Mouse (Mus musculus) erythroblast, embryonic 14.5 days (primary cell): Measurements from ENCODE around the gene Slc12a8.

Source experiments
- GATA1 ChIP-seq: IDR thresholded peaks from 2 replicates; pipeline ENCODE4 v1.6.1; 2012; ENCODE audit warnings: low read length, inconsistent platforms, mixed read lengths
- TAL1 ChIP-seq: IDR thresholded peaks from 3 replicates; pipeline ENCODE4 v1.6.1; 2012; ENCODE audit warnings: low read length, inconsistent platforms, mixed read lengths

GRCm38 (mm10) chr16:33479926-33480325 is 37.2 kb upstream of the Slc12a8 start:
- no peak for TF ChIP-seq TAL1
- TF ChIP-seq GATA1: no peak
